Mouse (Mus musculus) embryonic fibroblast, embryonic 13.5 days (primary cell): ENCODE measurements around the gene Nutm1.

Experiments
- CTCF ChIP-seq: IDR thresholded peaks from 2 replicates; pipeline ENCODE4 v1.5.1; 2011; ENCODE audit warnings: mild to moderate bottlenecking, control low read depth, low read length, moderate library complexity, borderline replicate concordance; ENCODE audit not compliant: insufficient read depth
- POLR2A ChIP-seq: IDR thresholded peaks from 2 replicates; pipeline ENCODE4 v1.6.1; 2011; ENCODE audit warnings: low read depth, mild to moderate bottlenecking, control low read depth, low read length, moderate library complexity

- TF ChIP-seq POLR2A (no peak), CTCF (no peak)
These were observed 3.7 kb upstream of the Nutm1 start for GRCm38 (mm10) chr2:112262779-112263295.
